Mouse (Mus musculus) megakaryocyte, embryonic 14.5 days (primary cell): ENCODE measurements around the gene Znrf1. TPM values are rescaled to one million over a fixed set of nuclear protein-coding genes. Genes with fewer than 3 reads are reported as not detected.

ENCODE experiments used
- H3K27me3 ChIP-seq: replicated peaks from 2 replicates; pipeline ENCODE3; 2012; ENCODE audit warnings: inconsistent platforms
- H3K36me3 ChIP-seq: replicated peaks from 2 replicates; pipeline ENCODE3; 2012; ENCODE audit warnings: low read length, inconsistent platforms, mixed read lengths
- H3K4me1 ChIP-seq: 2 replicates; pipeline ENCODE4 v1.6.1; 2012; ENCODE audit warnings: inconsistent platforms
- H3K4me3 ChIP-seq: replicated peaks from 2 replicates; pipeline ENCODE3; 2012; ENCODE audit warnings: moderate library complexity, mild to moderate bottlenecking, inconsistent platforms
- H3K9me3 ChIP-seq: 2 replicates; pipeline ENCODE4 v1.6.1; 2012; ENCODE audit warnings: inconsistent platforms
- FLI1 ChIP-seq: IDR thresholded peaks from 2 replicates; pipeline ENCODE4 v1.6.1; 2012; ENCODE audit warnings: low read length, inconsistent platforms, mixed read lengths
- GATA1 ChIP-seq: IDR thresholded peaks from 3 replicates; pipeline ENCODE4 v1.6.1; 2012; ENCODE audit warnings: mixed read lengths, low read length, inconsistent platforms, borderline replicate concordance
- polyA plus RNA-seq: library from polyadenylated mRNA; stranded (reverse); fragments of >175 nt; gene quantifications from 2 replicates; pipeline ENCODE4 v1.2.3, GENCODE M21; 2012; ENCODE audit warnings: low replicate concordance; ENCODE audit not compliant: insufficient read depth

Gene Znrf1
- polyA plus RNA-seq, 1 experiment: 36.6 TPM

DNA sequence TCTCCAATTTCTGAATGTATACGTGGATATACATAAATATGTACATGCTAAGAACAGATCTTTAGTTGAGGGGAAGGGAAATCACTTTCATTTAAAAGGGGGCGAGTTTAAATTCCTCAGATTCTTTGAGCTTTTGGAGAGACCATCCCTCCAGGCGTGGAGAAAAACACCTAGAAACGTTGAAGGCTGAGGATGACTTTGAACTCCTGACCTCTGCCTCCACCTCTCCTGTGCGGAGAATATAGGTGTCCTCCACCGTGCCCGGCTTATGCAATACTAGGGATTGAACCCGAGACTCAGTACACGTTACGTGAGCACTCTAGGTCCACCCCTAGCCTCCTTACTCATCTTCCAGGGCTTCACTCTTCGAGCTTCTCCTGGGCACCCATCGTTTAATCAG, 4.7 kb upstream of the Znrf1 start:
- peaks cover 28% of the 10 kb centered on the region for H3K27me3 ChIP-seq
- H3K4me1 ChIP-seq: peaks cover 12% of the 10 kb centered on the region
- TF ChIP-seq GATA1: no peak
- no peak for TF ChIP-seq FLI1
- H3K36me3 ChIP-seq: no peaks in the 10 kb centered on the region
- H3K9me3 ChIP-seq: no peaks in the 10 kb centered on the region
- no peak overlapping the region for H3K4me3 ChIP-seq

GRCm38 (mm10) chr8:111531621-111532020, 4.3 kb upstream of the Znrf1 start:
- no peak overlapping the region for H3K4me3 ChIP-seq
- TF ChIP-seq GATA1: no peak
- no peak for TF ChIP-seq FLI1
- H3K27me3 ChIP-seq: peaks cover 29% of the 10 kb centered on the region
- peaks cover 9% of the 10 kb centered on the region for H3K4me1 ChIP-seq
- H3K9me3 ChIP-seq: no peaks in the 10 kb centered on the region
- no peaks in the 10 kb centered on the region for H3K36me3 ChIP-seq

DNA sequence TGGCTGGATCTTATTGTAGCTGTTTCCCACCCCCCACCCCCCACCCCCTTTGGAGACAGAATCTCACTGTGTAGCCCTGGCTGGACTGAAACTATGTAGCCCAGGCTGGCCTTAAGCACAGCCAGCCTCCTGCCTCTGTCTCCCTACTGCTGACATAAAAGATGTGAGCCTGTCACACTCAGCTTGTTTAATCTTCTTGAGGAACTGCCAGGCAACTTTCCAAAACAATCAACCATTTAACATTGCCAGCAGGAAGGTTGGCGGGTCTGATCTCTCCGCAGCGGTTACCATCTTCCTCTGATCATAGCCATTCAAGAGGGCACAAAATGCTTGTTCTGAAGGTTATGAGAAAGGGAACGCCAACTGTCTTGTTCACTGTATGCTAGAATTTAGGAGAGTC, 2.4 kb upstream of the Znrf1 start:
- TF ChIP-seq FLI1: no peak
- no peak for TF ChIP-seq GATA1
- no peak overlapping the region for H3K4me3 ChIP-seq
- H3K4me1 ChIP-seq: peaks cover 17% of the 10 kb centered on the region
- H3K9me3 ChIP-seq: no peaks in the 10 kb centered on the region
- H3K27me3 ChIP-seq: peaks cover 44% of the 10 kb centered on the region
- H3K36me3 ChIP-seq: no peaks in the 10 kb centered on the region

DNA sequence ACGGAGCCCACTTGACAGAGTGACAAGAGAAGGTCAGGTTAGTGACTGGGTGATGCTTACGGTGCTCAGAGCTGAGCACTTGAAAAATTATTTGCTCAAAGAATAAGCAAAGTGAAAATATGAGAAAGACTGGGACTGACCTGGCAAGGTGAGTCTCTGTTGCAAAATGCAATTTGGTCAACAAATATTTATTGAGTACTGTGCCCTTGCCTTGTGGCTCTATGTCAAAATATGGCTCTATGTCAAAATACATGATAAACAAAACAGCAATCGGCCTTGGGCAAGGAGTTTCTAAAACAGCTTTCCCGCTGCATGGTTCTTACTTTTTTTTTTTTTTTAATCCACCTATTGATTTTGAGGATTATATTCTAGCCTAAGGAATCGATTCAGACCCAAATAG, 406 bp upstream of the Znrf1 start:
- Histone ChIP-seq H3K36me3 (no peaks in the 10 kb centered on the region), H3K9me3 (no peaks in the 10 kb centered on the region), H3K27me3 (peaks cover 29% of the 10 kb centered on the region), H3K4me1 (peaks cover 31% of the 10 kb centered on the region), H3K4me3 (no peak overlapping the region)
- TF ChIP-seq FLI1 (no peak), GATA1 (no peak)

GRCm38 (mm10) chr8:111536978-111537764, 1.3 kb downstream of the Znrf1 start:
- peaks cover 24% of the 10 kb centered on the region for H3K27me3 ChIP-seq
- H3K36me3 ChIP-seq: no peaks in the 10 kb centered on the region
- H3K9me3 ChIP-seq: no peaks in the 10 kb centered on the region
- H3K4me1 ChIP-seq: peaks cover 38% of the 10 kb centered on the region
- TF ChIP-seq GATA1 (no peak), FLI1 (no peak)
- H3K4me3 ChIP-seq: peak overlapping the region; percentile 90

DNA sequence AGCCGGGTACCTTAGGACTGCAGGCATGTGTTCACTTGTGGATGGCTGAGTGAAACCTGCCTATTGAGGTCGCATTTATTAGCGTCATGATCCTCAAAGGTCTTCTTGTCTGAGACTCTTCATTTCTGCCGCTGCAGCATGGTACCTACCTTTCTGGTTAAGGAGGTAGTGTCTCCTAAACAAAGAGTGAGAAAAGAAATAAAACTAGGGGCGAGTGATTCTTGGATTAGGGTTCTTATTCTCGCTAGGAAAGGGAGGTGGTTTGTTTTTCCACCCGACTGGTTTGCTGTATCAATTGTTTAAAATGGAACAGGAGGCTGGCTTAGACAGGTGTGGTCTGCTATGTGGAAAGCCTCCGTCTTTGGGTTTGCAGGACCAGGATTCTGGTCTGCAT, 1.9 kb downstream of the Znrf1 start:
- Histone ChIP-seq H3K9me3 (no peaks in the 10 kb centered on the region), H3K36me3 (no peaks in the 10 kb centered on the region), H3K4me3 (peak overlapping the region; percentile 90), H3K4me1 (peaks cover 38% of the 10 kb centered on the region), H3K27me3 (peaks cover 24% of the 10 kb centered on the region)
- TF ChIP-seq GATA1 (no peak), FLI1 (no peak)

- peak overlapping the region; percentile 90 for H3K4me3 ChIP-seq
- peaks cover 42% of the 10 kb centered on the region for H3K4me1 ChIP-seq
- peaks cover 24% of the 10 kb centered on the region for H3K27me3 ChIP-seq
- TF ChIP-seq GATA1: no peak
- no peak for TF ChIP-seq FLI1
- no peaks in the 10 kb centered on the region for H3K36me3 ChIP-seq
- no peaks in the 10 kb centered on the region for H3K9me3 ChIP-seq
These were observed 2.3 kb downstream of the Znrf1 start for GRCm38 (mm10) chr8:111538194-111538593.

- Histone ChIP-seq H3K36me3 (peaks cover 3% of the 10 kb centered on the region), H3K27me3 (peaks cover 21% of the 10 kb centered on the region), H3K4me3 (peak overlapping the region; percentile 78), H3K9me3 (no peaks in the 10 kb centered on the region), H3K4me1 (peaks cover 53% of the 10 kb centered on the region)
- no peak for TF ChIP-seq GATA1
- no peak for TF ChIP-seq FLI1
These were observed 3.7 kb downstream of the Znrf1 start for GRCm38 (mm10) chr8:111539422-111540076.

GRCm38 (mm10) chr8:111543712-111544380, 7.9 kb downstream of the Znrf1 start:
- Histone ChIP-seq H3K36me3 (peaks cover 3% of the 10 kb centered on the region), H3K9me3 (no peaks in the 10 kb centered on the region), H3K4me3 (no peak overlapping the region), H3K27me3 (peaks cover 2% of the 10 kb centered on the region), H3K4me1 (peaks cover 36% of the 10 kb centered on the region)
- TF ChIP-seq FLI1 (no peak), GATA1 (no peak)

DNA sequence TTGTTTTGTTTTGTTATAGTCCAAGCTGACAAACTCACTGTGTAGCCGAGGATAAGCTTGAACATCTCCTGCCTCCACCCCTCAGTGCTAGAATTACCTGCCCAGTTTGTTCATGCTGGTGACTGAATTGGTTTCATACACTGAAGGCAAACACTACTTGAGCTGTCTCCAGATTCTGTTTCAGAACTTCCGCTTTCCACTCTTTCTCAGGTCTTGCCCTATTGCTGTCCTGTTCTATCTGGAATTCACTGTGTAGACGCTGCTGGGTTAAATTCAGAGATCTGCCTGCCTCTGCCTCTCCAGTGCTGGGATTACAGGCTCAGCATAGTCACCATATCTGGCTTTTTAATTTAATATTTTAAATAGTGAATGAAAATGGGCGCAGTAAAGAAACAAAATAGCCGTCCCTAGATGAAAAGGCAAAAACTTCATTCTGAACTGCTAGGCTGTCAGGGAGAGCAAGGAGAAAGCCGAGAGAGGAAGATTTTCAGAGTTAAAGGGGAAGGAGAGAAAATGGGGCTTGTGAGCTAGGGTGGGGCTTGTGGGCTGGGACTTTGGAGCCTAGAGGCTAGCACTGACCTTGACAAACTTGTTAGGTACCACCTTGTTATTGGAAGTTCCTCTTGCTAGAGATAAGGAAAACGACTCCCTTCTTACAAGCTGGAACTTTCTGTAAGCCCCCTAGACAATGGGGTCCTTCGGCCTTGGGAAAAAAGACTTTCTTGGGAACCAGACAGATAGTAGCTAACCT, 9.7 kb downstream of the Znrf1 start:
- no peak for TF ChIP-seq FLI1
- no peak for TF ChIP-seq GATA1
- H3K27me3 ChIP-seq: peaks cover 2% of the 10 kb centered on the region
- H3K4me3 ChIP-seq: no peak overlapping the region
- H3K4me1 ChIP-seq: peaks cover 32% of the 10 kb centered on the region
- H3K36me3 ChIP-seq: peaks cover 5% of the 10 kb centered on the region
- H3K9me3 ChIP-seq: no peaks in the 10 kb centered on the region
